Mouse (Mus musculus) macrophage (primary cell): ENCODE data around the gene Fam19a3. TPM values are rescaled to one million over a fixed set of nuclear protein-coding genes. Genes with fewer than 3 reads are reported as not detected.
"Not testable (repeated sequence)": the region's sequence is repeated elsewhere in the genome, so short reads cannot be mapped to it uniquely, and the experiment has no call there.

Experiments
- H3K27ac ChIP-seq: fragments of 350-480 bp; formaldehyde crosslinking; 2 replicates; pipeline ENCODE4 v1.9.0; 2021
- H3K36me3 ChIP-seq: fragments of 350-480 bp; formaldehyde crosslinking; 2 replicates; pipeline ENCODE4 v1.9.0; 2021; ENCODE audit errors: inconsistent target
- H3K4me3 ChIP-seq: fragments of 350-480 bp; formaldehyde crosslinking; 2 replicates; pipeline ENCODE4 v1.9.0; 2021; ENCODE audit errors: inconsistent target
- H3K79me2 ChIP-seq: fragments of 350-480 bp; formaldehyde crosslinking; 2 replicates; pipeline ENCODE4 v1.9.0; 2021; ENCODE audit errors: inconsistent target
- WGBS: methylation state at CpG from one replicate; pipeline ENCODE4 v1.1.7; 2026; ENCODE audit warnings: inconsistent platforms; ENCODE audit not compliant: missing documents; 5-methylcytosine and 5-hydroxymethylcytosine counted together
- polyA plus RNA-seq: library from polyadenylated mRNA; stranded (reverse); fragments of 250-400 nt; gene quantifications from 3 replicates; pipeline ENCODE4 v1.2.4, GENCODE M21; 2018; ENCODE audit warnings: inconsistent platforms

The Fam19a3 gene
- polyA plus RNA-seq, 1 experiment from 2014 or later, result not detected

DNA sequence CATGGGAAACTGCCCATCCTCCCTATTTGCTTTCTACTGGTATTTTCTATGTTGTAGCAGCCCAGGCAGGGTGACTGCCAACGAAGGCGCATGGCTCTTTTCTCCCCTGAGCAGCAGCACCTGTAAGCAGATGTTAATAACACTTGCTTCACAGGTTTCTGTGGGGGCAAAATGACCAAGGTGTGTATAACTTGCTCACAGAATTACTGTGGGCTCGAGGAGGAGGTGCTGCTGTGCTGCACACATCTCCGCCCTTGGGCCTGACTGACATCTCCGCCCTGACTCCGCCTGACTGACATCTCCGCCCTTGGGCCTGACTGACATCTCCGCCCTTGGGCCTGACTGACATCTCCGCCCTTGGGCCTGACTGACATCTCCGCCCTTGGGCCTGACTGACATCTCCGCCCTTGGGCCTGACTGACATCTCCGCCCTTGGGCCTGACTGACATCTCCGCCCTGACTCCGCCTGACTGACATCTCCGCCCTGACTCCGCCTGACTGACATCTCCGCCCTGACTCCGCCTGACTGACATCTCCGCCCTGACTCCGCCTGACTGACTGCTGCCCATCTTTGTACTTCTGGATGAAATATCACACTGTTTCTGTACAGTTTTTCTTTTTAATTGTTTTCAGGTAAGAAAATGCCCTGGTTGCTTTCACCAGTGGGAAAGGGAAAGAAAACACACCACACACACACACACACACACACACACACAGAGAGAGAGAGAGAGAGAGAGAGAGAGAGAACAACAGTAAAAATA lies 19.4 kb downstream of the Fam19a3 start:
- not testable (repeated sequence) for H3K4me3 ChIP-seq, H3K27ac ChIP-seq, H3K79me2 ChIP-seq, H3K36me3 ChIP-seq
- WGBS, result 82% methylated on average over 13 of the region's 20 CpGs

DNA sequence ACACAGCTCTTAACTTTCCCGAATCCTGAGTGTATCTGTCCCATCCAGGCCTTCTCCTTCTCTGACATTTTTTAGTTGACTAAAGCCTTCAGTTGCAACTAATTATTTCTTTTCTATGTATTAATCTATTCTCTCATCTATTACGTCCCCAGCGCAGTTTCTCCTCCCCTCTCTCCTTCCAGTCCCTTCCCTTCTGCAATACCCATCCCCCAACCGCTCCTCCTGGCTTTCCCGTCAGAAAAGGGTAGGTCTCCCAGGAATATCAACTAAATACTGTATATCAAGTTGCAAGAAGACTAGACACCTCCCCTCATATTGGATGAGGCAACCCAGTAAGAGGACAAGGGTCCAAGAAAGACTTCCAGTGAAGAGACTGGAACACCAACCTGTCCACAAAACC lies 22.8 kb downstream of the Fam19a3 start:
- Histone ChIP-seq H3K4me3 (no peak overlapping the region), H3K27ac (no peak overlapping the region), H3K79me2 (no peaks in the 10 kb centered on the region), H3K36me3 (no peaks in the 10 kb centered on the region)
- 26% methylated on average over 5 of the region's 5 CpGs for WGBS

DNA sequence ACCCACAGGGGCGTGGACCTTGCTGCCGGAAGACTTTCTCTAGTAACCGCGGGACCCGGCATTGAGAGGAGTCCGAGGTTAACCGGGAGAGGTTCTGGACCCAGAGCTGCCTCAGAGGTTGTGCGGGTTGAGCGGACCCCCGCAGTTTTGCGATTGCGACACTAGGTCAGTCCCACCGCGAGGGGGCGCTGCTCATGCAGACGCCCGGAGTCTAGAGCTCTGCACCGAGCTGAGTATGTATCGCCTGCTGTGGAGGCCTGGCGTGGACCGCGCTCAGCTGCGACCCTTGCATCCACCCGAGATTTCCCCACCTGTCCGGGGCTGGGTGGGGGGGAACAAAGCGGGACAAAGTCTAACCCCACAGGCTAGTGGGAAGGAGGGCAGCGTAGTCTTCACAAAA lies 23.2 kb downstream of the Fam19a3 start:
- H3K27ac ChIP-seq, result no peak overlapping the region
- 4% methylated on average over 26 of the region's 27 CpGs for WGBS
- H3K36me3 ChIP-seq, result no peaks in the 10 kb centered on the region
- no peaks in the 10 kb centered on the region for H3K79me2 ChIP-seq
- no peak overlapping the region for H3K4me3 ChIP-seq

DNA sequence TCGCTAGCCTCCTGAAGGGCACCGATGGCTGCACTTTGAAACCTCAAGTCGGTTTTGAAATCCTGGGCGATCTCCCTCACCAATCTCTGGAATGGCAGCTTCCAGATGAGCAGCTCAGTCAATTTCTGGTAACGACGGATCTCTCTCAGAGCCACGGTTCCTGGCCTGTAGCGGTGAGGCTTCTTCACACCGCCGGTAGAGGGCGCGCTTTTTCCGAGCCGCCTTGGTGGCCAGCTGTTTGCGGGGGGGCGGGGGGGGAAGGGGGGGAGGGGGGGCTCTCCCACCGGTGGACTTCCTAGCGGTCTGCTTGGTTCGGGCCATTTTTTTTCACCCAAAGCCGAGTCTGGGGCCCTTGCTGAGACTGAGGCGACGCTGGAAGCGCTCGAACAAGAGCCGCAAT lies 28.8 kb downstream of the Fam19a3 start:
- not testable (repeated sequence) for H3K4me3 ChIP-seq

DNA sequence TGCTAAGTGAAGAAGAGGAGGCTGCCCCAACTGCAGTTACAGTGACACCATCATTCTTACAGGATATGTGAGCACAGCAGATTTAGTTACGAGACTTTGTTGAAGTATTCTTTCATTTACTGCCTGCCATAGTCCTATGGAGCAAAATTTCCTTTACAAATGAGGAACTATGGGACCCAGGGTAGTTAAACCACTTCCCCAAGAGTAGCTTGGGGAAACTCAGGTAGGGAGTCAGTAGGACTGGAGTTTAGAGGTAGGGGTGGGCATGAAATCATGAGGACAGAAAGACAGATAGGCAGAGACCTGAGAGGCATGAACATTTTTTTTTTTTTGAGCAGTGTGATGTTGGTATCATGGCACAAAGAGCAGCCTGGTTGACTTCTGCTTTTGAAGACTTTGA lies 37.8 kb downstream of the Fam19a3 start:
- no peaks in the 10 kb centered on the region for H3K79me2 ChIP-seq
- no peak overlapping the region for H3K4me3 ChIP-seq
- WGBS, result 10% methylated on average over 1 of the region's 1 CpGs
- no peak overlapping the region for H3K27ac ChIP-seq
- no peaks in the 10 kb centered on the region for H3K36me3 ChIP-seq

More for the DNA sequence above, 28.8 kb downstream of the Fam19a3 start:
- not testable (repeated sequence) for H3K27ac ChIP-seq, H3K79me2 ChIP-seq, H3K36me3 ChIP-seq
- 21% methylated on average over 22 of the region's 25 CpGs for WGBS

DNA sequence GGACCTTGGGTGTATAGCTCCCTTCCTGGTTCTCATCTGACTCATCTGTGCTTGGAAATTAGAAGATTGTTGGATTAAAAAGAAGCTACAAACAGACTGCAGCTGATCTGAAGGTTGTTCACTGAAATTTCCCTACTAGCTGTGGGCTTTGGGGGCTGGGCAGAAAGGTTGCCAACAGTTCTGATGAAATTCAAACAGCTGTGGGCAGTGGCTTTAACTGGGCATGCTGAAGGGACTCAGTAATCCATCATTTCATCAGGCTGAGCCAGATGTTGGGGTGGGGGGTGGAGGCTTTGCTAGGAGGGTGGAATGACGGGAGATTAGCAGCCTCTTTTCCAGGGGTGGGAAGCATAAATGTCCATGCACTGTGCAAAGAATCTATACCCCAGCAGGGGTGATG lies 38.5 kb downstream of the Fam19a3 start:
- Histone ChIP-seq H3K79me2 (no peaks in the 10 kb centered on the region), H3K27ac (no peak overlapping the region), H3K4me3 (no peak overlapping the region), H3K36me3 (no peaks in the 10 kb centered on the region)
- 75% methylated on average over 1 of the region's 1 CpGs for WGBS

DNA sequence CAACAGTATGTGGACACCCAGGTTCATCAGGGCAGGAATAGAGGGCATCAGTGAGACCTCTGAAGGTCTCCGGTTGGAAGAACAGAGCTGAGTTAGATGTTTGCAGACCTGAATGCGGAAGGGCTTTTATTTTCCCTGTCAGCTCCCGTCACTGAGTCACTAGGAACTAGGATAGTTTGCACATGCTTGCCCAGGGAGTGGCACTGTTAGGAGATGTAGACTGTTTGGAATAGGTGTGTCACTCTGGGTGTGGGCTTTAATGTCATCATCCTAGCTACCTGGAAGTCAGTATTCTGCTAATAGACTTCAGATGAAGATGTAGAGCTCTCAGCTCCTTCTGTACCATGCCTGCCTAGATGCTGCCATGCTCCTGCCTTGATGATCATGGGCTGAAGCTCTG lies 39.7 kb downstream of the Fam19a3 start:
- 93% methylated on average over 3 of the region's 3 CpGs for WGBS
- Histone ChIP-seq H3K36me3 (no peaks in the 10 kb centered on the region), H3K4me3 (no peak overlapping the region), H3K27ac (no peak overlapping the region), H3K79me2 (no peaks in the 10 kb centered on the region)

DNA sequence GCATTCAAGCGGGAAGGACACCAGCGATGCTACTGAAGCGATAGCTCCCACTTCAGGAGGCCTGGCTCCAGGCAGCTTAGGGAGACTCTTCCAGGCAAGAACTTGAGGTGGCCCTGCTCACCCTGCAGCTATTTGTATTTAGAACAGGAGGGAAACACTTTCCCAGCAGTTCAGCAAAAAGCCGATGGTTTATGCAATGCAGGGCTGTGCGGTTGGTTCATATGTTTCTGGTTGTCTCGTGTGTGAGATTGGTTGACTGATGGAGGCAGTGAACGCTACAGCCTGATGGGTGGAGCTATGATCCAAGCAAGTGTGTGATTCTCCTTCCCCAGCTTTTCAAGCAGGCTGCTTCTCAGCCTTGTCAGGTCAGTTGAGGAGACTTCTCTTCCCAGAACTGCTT lies 47.0 kb downstream of the Fam19a3 start:
- 69% methylated on average over 7 of the region's 7 CpGs for WGBS
- no peak overlapping the region for H3K4me3 ChIP-seq

DNA sequence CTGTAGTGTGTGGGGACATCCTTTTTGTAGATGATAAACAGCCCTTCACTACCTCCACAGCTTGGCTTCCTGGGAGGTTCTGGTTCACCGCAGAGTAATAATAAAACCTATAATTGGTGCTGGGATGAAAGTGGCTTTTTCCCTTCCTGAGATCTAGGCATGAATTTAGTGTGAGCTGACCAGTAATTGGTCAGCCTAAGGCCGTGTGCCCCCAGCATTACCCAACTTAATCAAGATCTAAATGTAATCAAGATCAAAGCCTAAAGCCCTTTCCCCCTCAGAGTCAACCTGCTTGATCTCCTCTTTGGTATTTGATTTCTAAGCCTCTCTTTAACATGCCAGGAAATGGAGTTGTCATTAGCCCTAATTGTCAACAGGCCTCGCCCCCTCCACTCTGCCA lies 48.7 kb downstream of the Fam19a3 start:
- H3K79me2 ChIP-seq, result no peaks in the 10 kb centered on the region
- H3K27ac ChIP-seq, result no peak overlapping the region
- no peaks in the 10 kb centered on the region for H3K36me3 ChIP-seq
- no peak overlapping the region for H3K4me3 ChIP-seq
- 100% methylated on average over 3 of the region's 3 CpGs for WGBS

More for the DNA sequence above, 47.0 kb downstream of the Fam19a3 start:
- no peaks in the 10 kb centered on the region for H3K79me2 ChIP-seq
- H3K27ac ChIP-seq, result no peak overlapping the region
- no peaks in the 10 kb centered on the region for H3K36me3 ChIP-seq

DNA sequence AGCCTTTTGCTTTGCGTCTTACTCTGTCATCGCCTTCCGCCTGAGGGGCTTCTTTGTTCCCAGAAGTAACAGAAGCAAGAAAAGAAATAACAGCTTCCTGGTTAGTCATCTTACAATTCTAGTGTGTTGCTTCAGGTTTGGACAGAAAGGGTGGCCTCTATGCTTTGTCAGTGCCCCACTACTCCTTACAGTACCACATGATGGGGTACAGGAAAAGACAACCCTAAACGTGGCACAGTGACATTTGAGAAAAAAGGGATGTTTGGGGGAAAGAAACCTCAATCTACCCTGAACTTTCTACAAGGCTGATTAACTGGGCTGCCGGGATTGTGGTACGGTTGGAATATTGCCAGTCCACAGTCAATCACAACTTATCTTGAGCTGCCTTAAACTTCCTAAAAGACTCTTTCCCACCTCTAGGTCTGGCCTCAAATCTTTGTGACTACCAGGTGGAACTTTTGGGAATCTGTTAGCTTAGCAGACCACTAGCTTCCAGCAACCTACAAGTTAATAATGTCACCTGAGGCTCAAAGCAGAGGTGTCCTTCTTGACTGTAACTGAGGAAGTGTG lies 52.3 kb downstream of the Fam19a3 start:
- 22% methylated on average over 5 of the region's 6 CpGs for WGBS
- no peak overlapping the region for H3K27ac ChIP-seq
- H3K79me2 ChIP-seq, result no peaks in the 10 kb centered on the region
- no peak overlapping the region for H3K4me3 ChIP-seq
- no peaks in the 10 kb centered on the region for H3K36me3 ChIP-seq

Other genes with a start within 250 kb of the Fam19a3 start
- 3.7 to 13.7 TPM (median 4.0 TPM) in 3 replicates for gene Slc16a1, start 143.2 kb downstream of the Fam19a3 start, polyA plus RNA-seq
- gene Ppm1j, start 784 bp downstream of the Fam19a3 start, polyA plus RNA-seq, result 0.10 to 0.56 TPM (median 0.13 TPM) in 3 replicates
- gene Rhoc, start 6.5 kb upstream of the Fam19a3 start, polyA plus RNA-seq, result 52.1 to 126 TPM (median 83.9 TPM) in 3 replicates
- gene Mov10, start 36.7 kb upstream of the Fam19a3 start, polyA plus RNA-seq, result 24.0 to 42.1 TPM (median 27.2 TPM) in 3 replicates
- gene St7l, start 82.2 kb upstream of the Fam19a3 start, polyA plus RNA-seq, result 25.4 to 31.0 TPM (median 25.4 TPM) in 3 replicates
- gene Capza1, start 82.7 kb upstream of the Fam19a3 start, polyA plus RNA-seq, result 164 to 243 TPM (median 189 TPM) in 3 replicates
- not detected in 3 replicates for gene Wnt2b, start 180.1 kb upstream of the Fam19a3 start, polyA plus RNA-seq